Mouse (Mus musculus) ES-CJ7 (cell line): ENCODE data around the gene Ubxn10.

Source experiments
- DNase-seq: peaks from one replicate; pipeline ENCODE4 v3.0.0; 2011; ENCODE audit warnings: low read depth, low spot score

Gene Ubxn10

GRCm38 (mm10) chr4:138702031-138702430 lies 34.9 kb downstream of the Ubxn10 start:
- peak; percentile 53 for DNase-seq

GRCm38 (mm10) chr4:138701111-138701510 lies 35.9 kb downstream of the Ubxn10 start:
- DNase-seq = no peak

- peak; percentile 96 for DNase-seq
These were observed 36.6 kb downstream of the Ubxn10 start for GRCm38 (mm10) chr4:138700184-138700982.

- DNase-seq = no peak
These were observed 38.7 kb downstream of the Ubxn10 start for GRCm38 (mm10) chr4:138698296-138698695.

- no peak for DNase-seq
These were observed 39.7 kb downstream of the Ubxn10 start for GRCm38 (mm10) chr4:138697166-138697860.

GRCm38 (mm10) chr4:138696720-138697119 lies 40.2 kb downstream of the Ubxn10 start:
- no peak for DNase-seq

GRCm38 (mm10) chr4:138693043-138693692 lies 43.8 kb downstream of the Ubxn10 start:
- peak; percentile 58 for DNase-seq

- peak; percentile 46 for DNase-seq
These were observed 45.4 kb downstream of the Ubxn10 start for GRCm38 (mm10) chr4:138691443-138692181.

GRCm38 (mm10) chr4:138690561-138690960 lies 46.4 kb downstream of the Ubxn10 start:
- peak; percentile 68 for DNase-seq

GRCm38 (mm10) chr4:138689094-138689512 lies 47.9 kb downstream of the Ubxn10 start:
- DNase-seq = no peak

- no peak for DNase-seq
These were observed 51.2 kb downstream of the Ubxn10 start for GRCm38 (mm10) chr4:138685813-138686212.

GRCm38 (mm10) chr4:138682760-138683159 lies 54.2 kb downstream of the Ubxn10 start:
- DNase-seq = peak; percentile 41

- DNase-seq = no peak
These were observed 56.8 kb downstream of the Ubxn10 start for GRCm38 (mm10) chr4:138680124-138680523.

- DNase-seq = peak; percentile 84
These were observed 59.4 kb downstream of the Ubxn10 start for GRCm38 (mm10) chr4:138677579-138677978.

- DNase-seq = peak; percentile 71
These were observed 60.5 kb downstream of the Ubxn10 start for GRCm38 (mm10) chr4:138676480-138676879.

- no peak for DNase-seq
These were observed 64.8 kb downstream of the Ubxn10 start for GRCm38 (mm10) chr4:138672160-138672559.

GRCm38 (mm10) chr4:138670093-138670889 lies 66.7 kb downstream of the Ubxn10 start:
- DNase-seq = no peak

- DNase-seq = no peak
These were observed 70.4 kb downstream of the Ubxn10 start for GRCm38 (mm10) chr4:138666521-138666920.

GRCm38 (mm10) chr4:138659936-138660602 lies 76.9 kb downstream of the Ubxn10 start:
- DNase-seq = no peak
